Mouse (Mus musculus) bone marrow macrophage, adult 2 months (primary cell): ENCODE data around the gene Tuba8. TPM values are rescaled to one million over a fixed set of nuclear protein-coding genes. Genes with fewer than 3 reads are reported as not detected.

Experiments
- H3K27ac ChIP-seq: 2 replicates; pipeline ENCODE4 v1.5.1; 2012; ENCODE audit warnings: low read depth, low read length; ENCODE audit not compliant: insufficient read depth
- H3K4me1 ChIP-seq: 2 replicates; pipeline ENCODE4 v1.6.1; 2012; ENCODE audit warnings: low read length; ENCODE audit not compliant: control insufficient read depth, insufficient read depth
- H3K4me3 ChIP-seq: 2 replicates; pipeline ENCODE4 v1.5.1; 2012; ENCODE audit warnings: mild to moderate bottlenecking, low read length, moderate library complexity; ENCODE audit not compliant: insufficient read depth
- CTCF ChIP-seq: IDR thresholded peaks from 2 replicates; pipeline ENCODE4 v1.5.1; 2012; ENCODE audit warnings: low read depth, mild to moderate bottlenecking, low read length, moderate library complexity
- POLR2A ChIP-seq: IDR thresholded peaks from 2 replicates; pipeline ENCODE4 v1.6.1; 2012; ENCODE audit warnings: mild to moderate bottlenecking, low read depth, low read length, borderline replicate concordance
- polyA plus RNA-seq: library from polyadenylated mRNA; stranded (reverse); fragments of >200 nt; gene quantifications from 2 replicates; pipeline ENCODE4 v1.2.4, GENCODE M21; 2012; ENCODE audit not compliant: missing spikeins, insufficient read depth, insufficient read length

Gene Tuba8
- polyA plus RNA-seq, 1 experiment = not detected

DNA sequence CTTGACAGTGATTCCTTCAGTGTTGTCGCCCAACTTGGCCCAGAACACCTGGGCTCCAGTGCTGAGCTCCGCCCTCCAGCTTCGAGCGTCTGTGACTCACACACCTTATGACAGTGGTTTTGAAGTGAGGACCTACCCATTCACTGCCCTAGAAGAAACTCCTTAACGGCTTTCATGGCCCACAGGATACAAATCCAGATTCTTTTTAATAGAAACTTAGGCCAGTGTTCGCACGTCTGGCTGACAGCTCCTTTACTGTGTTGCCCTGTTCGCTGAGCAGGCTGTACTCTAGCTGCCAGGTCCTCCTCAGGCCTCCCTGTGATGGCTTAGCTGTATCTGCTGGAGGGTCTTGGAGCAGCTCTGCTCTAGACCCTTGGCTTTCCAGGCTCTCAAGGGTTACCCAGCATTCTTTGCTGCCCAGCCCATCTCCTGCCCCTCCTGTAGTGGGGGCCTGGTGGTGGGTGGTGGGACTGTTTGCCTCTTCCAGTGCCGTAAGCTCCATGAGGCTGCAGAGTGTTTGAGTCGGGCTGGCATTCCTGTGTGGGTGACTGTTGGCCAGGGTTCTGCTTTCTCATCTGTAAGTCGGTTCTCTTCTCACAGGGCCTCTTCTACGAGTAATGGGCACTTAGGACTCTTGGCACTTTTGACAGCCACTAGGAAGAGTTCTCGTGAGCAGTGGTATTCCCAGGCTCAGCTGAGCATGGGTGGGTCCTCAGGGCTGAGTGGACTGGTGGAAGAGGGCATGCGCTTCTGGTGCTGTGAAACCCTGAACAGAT, 15.4 kb upstream of the Tuba8 start:
- TF ChIP-seq CTCF (no peak), POLR2A (no peak)
- Histone ChIP-seq H3K4me3 (no peak overlapping the region), H3K27ac (no peak overlapping the region), H3K4me1 (peaks cover 10% of the 10 kb centered on the region)

DNA sequence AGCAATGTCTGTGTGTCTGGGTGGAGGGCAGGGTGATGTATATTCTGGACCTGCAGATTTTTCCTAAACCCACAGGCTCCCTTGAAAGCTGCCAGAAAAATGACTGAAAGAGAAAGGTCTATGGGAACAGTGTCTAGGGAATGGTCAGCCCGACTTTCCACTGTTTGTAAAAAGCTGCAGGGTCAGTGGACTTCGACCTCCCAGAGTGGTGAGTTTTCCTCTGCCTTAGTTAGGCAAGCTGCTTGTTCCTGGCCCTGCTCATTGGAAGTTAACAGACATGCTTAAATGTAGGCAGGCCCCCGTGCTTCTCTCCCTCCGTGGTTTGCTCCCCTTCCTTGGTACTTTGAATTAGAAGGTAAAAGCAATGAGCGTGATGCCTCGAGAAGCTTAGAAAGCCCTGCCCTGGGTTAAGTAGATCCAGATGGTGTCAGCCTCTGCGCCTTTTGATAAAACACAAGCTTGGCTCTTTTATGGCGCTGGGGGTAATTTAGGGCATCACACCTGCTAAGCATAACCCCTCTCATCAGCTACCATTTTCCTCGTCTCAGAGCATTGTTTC, 12.6 kb upstream of the Tuba8 start:
- no peak for TF ChIP-seq CTCF
- TF ChIP-seq POLR2A = no peak
- no peak overlapping the region for H3K4me3 ChIP-seq
- H3K4me1 ChIP-seq = no peaks in the 10 kb centered on the region
- no peak overlapping the region for H3K27ac ChIP-seq

DNA sequence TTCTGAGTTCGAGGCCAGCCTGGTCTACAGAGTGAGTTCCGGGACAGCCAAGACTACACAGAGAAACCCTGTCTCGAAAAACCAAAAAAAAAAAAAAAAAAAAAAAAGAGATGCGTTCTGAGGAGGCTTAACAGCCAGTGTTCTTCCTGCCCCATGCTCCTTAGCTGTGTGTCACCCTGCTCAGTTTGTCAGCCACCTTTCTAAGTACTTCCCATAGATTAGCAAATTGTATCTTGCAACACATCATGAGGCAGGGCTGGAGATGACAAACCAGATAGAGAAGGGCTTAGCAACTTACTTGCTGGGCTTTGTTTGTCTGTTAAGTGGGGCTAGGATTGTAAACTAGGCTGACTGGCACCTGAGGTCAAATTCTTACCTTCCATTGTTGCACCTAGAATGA, 10.0 kb upstream of the Tuba8 start:
- no peak overlapping the region for H3K4me3 ChIP-seq
- TF ChIP-seq CTCF (no peak), POLR2A (no peak)
- H3K27ac ChIP-seq = no peak overlapping the region
- H3K4me1 ChIP-seq = no peaks in the 10 kb centered on the region

DNA sequence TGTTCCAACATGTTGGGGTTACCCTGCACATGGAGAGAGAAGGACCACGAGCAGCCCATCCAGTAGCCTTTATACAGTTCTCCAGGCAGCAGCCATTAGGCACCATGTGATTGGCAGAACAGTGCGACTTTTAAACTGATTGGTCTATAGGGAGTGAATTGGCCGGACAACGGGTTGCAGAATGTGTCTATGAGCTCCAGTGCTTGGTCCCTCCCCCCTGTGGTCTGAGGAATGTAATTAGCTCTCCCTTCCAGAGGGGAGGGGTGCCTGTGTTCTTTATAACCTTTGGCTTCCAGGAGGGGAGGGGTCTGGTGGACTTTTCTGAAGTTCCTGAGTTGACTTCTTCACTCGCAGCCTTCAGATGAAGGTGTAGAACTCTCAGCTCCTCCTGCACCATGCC, 8.5 kb upstream of the Tuba8 start:
- Histone ChIP-seq H3K4me3 (no peak overlapping the region), H3K27ac (no peak overlapping the region), H3K4me1 (no peaks in the 10 kb centered on the region)
- TF ChIP-seq CTCF = no peak
- TF ChIP-seq POLR2A = no peak

DNA sequence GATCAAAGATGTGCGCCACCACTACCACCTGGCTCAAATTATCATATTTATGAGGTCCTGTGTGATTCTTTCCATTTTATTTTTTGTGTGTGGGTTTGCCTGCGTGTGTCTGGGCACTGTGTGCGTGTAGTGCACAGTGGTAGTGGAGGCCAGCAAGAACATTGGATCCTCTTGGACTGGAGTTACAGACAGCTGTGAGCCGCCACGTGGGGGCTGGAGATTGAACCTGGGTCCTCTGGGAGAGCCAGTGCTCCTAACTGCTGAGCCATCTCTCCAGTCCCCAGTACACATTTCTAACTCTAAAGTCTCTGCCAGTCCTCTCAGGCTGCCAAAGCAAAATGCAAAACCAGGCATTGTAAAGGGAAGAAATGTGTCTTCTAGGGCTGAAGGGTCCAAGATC, 4.0 kb upstream of the Tuba8 start:
- Histone ChIP-seq H3K4me3 (no peak overlapping the region), H3K4me1 (no peaks in the 10 kb centered on the region), H3K27ac (no peak overlapping the region)
- TF ChIP-seq POLR2A (no peak), CTCF (no peak)

DNA sequence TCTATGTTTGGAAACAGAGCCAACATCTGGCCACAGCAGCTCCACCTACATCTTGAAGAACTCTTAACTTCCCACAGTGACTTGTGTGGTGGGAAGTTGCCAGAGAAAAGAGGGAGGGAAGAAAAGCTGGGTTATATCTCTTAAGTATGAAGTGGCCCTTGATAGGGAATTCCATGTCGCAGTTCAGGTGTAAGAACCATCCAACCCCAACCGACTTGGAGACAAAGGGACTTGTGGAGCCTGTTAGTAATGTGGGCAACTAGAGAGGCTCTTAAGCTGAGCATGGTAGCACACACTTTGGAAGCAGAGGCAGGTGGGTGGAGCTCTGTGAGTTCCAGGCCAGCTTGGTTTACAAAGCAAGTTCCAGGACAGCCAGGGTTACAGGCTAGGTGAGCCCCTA, 912 bp upstream of the Tuba8 start:
- Histone ChIP-seq H3K4me1 (peaks cover 3% of the 10 kb centered on the region; the same call in 1 of the 2 replicates), H3K27ac (no peak overlapping the region), H3K4me3 (no peak overlapping the region)
- TF ChIP-seq CTCF (no peak), POLR2A (no peak)

DNA sequence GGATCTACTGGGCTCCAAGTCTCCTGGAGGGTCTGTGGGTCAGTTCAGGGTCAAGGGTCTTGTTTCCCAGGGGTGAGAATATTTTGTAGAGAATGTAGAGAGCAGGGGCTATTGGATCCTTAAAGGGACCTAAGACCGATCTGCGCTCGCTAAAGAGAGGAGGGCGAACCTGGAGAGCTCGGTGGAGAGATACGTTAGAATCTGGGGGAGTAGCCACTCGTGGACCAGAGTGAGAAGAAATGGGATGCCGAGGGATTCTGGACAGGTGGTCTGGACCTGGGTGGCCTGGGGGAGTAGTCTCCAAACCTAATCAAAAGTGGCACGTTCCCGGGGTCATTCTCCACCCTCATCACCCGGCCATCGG, 412 bp downstream of the Tuba8 start:
- TF ChIP-seq CTCF = no peak
- TF ChIP-seq POLR2A = no peak
- peak overlapping the region; percentile 6; the same call in 1 of the 2 replicates for H3K4me3 ChIP-seq
- peaks cover 14% of the 10 kb centered on the region for H3K4me1 ChIP-seq
- H3K27ac ChIP-seq = no peak overlapping the region

DNA sequence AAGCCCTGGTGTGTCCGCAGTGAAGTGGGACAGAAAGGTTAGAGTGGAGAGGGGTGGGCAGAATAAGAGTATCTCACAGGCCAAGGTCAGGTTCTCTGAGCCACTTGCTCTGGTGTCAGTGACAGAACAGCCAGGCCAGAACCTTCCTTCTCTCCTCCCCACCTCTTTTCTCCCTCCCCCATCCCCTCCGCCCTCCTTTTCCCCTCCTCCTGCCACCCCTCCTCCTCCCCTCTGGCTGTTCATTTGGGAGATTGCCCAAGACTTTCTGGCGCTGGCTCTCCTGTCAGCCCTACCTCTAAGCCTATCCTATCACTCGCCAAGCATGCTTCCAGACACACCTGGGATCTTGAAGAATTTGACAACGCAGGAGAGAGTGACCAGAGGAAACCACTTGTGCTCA, 1.2 kb downstream of the Tuba8 start:
- peaks cover 15% of the 10 kb centered on the region for H3K4me1 ChIP-seq
- no peak for TF ChIP-seq POLR2A
- TF ChIP-seq CTCF = no peak

DNA sequence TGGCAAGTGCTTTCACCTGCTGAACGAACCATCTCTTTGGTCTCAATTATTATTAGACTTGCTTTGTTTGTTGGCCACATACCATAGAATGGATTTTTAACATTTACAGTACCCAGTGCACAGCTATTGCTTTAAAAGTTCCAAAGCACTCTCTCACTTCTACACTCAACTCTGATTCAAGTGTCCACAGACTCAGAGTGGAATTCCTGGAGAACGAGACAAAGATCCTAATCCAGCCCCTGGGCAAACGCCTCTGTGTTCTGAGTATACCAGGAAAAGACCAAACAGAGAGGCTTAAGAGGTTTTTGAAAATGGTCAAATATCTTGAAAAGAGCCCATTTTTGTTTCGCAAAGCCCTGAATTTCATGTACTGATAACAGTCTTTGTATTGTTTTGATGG, 2.5 kb downstream of the Tuba8 start:
- Histone ChIP-seq H3K4me3 (no peak overlapping the region), H3K4me1 (peaks cover 15% of the 10 kb centered on the region), H3K27ac (no peak overlapping the region)
- TF ChIP-seq CTCF (no peak), POLR2A (no peak)

More for the DNA sequence above, 1.2 kb downstream of the Tuba8 start:
- Histone ChIP-seq H3K4me3 (no peak overlapping the region), H3K27ac (no peak overlapping the region)

DNA sequence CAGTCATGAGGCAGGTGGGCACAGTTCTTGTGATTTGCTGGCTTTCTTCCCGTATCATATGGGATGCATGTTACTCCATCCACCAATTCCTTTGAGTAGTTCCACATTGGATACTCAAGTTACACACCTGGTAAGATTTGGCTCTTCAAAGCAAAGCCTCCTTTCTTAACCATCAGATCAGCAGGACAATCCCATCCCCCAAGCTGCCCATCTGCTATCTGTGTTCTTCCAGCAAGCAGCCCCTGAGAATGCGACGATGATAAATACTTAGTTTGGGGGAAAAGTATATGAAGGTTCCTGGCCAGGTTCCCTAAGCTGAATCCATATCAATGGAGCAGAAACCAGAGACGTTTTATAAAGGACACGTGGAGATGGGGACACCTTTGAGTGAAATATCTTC, 3.7 kb downstream of the Tuba8 start:
- Histone ChIP-seq H3K4me1 (peaks cover 15% of the 10 kb centered on the region), H3K4me3 (no peak overlapping the region), H3K27ac (no peak overlapping the region)

More for the DNA sequence above, 3.7 kb downstream of the Tuba8 start:
- TF ChIP-seq POLR2A (no peak), CTCF (no peak)
